Mouse (Mus musculus) CH12.LX (cell line): ENCODE measurements around the gene Nsd2. TPM values are rescaled to one million over a fixed set of nuclear protein-coding genes. Genes with fewer than 3 reads are reported as not detected.

Experiments used
- DNase-seq: peaks from one replicate; pipeline ENCODE4 v3.0.0-alpha.2; 2013; ENCODE audit errors: extremely low read depth
- H3K27ac ChIP-seq: 2 replicates; pipeline ENCODE4 v1.5.1; 2012; ENCODE audit warnings: low read depth, mild to moderate bottlenecking, control low read depth, moderate library complexity; ENCODE audit not compliant: insufficient read depth
- H3K27me3 ChIP-seq: replicated peaks from 2 replicates; pipeline ENCODE3; 2012; ENCODE audit warnings: inconsistent platforms
- H3K36me3 ChIP-seq, 2 experiments: replicated peaks in 1 of 2; 2 replicates each; pipeline versions ENCODE3 to v1.6.1; 2012; ENCODE audit warnings: inconsistent platforms in 1 of 2, low read length in 1 of 2, mild to moderate bottlenecking in 1 of 2, mixed read lengths in 1 of 2, moderate library complexity in 1 of 2; ENCODE audit not compliant: control insufficient read depth in 1 of 2, insufficient read depth in 1 of 2
- H3K4me1 ChIP-seq, 2 experiments: 2 replicates each; pipeline ENCODE4 v1.6.1; 2012; ENCODE audit warnings: inconsistent platforms in 1 of 2, moderate library complexity in 1 of 2; ENCODE audit not compliant: insufficient read depth in 2 of 2, control insufficient read depth in 1 of 2
- H3K4me2 ChIP-seq: 2 replicates; pipeline ENCODE4 v1.6.1; 2012; ENCODE audit warnings: low read depth, mild to moderate bottlenecking, control low read depth; ENCODE audit not compliant: poor library complexity, insufficient read depth, severe bottlenecking
- H3K4me3 ChIP-seq, 3 experiments: fragments of 150-350 bp in 1 of 3; sonication (generic) in 1 of 3; replicated peaks in 1 of 3; 2 replicates each; pipeline versions ENCODE3 to v1.5.1; 2011 to 2012; ENCODE audit warnings: low read depth in 2 of 3, low read length in 2 of 3, mild to moderate bottlenecking in 2 of 3, moderate library complexity in 2 of 3, control low read depth in 1 of 3, improper control_type of control experiment in 1 of 3, inconsistent platforms in 1 of 3, mixed read lengths in 1 of 3; ENCODE audit not compliant: poor library complexity in 1 of 3
- H3K79me2 ChIP-seq: replicated peaks from 2 replicates; pipeline ENCODE4 v1.6.1; 2012; ENCODE audit warnings: mild to moderate bottlenecking, moderate library complexity; ENCODE audit not compliant: control insufficient read depth, poor library complexity, insufficient read depth, severe bottlenecking; ENCODE audit errors: extremely low read depth
- H3K9ac ChIP-seq: 2 replicates; pipeline ENCODE4 v1.6.1; 2012; ENCODE audit warnings: low read depth, mild to moderate bottlenecking, control low read depth, moderate library complexity; ENCODE audit not compliant: insufficient read depth
- H3K9me3 ChIP-seq: replicated peaks from 2 replicates; pipeline ENCODE3; 2012; ENCODE audit warnings: low read length, inconsistent platforms, mixed read lengths
- BHLHE40 ChIP-seq: IDR thresholded peaks from 2 replicates; pipeline ENCODE4 v1.6.1; 2011; ENCODE audit warnings: mild to moderate bottlenecking, low read depth, low read length, improper control_type of control experiment
- CHD1 ChIP-seq: IDR thresholded peaks from 2 replicates; pipeline ENCODE4 v1.6.1; 2012; ENCODE audit warnings: low read depth, low read length, improper control_type of control experiment, inconsistent platforms
- CHD2 ChIP-seq: IDR thresholded peaks from 2 replicates; pipeline ENCODE4 v1.6.1; 2011; ENCODE audit warnings: low read length, improper control_type of control experiment
- CTCF ChIP-seq, 2 experiments: IDR thresholded peaks in 1 of 2; conservative IDR thresholded peaks in 1 of 2; 2 replicates each; pipeline ENCODE4 v1.5.1; 2011 to 2012; ENCODE audit warnings: low read depth in 2 of 2, low read length in 2 of 2, improper control_type of control experiment in 1 of 2, inconsistent platforms in 1 of 2, mild to moderate bottlenecking in 1 of 2, moderate library complexity in 1 of 2
- E2F4 ChIP-seq: IDR thresholded peaks from 2 replicates; pipeline ENCODE4 v1.6.1; 2011; ENCODE audit warnings: low read depth, low read length, improper control_type of control experiment; ENCODE audit not compliant: insufficient replicate concordance
- ELF1 ChIP-seq: IDR thresholded peaks from 2 replicates; pipeline ENCODE4 v1.6.1; 2014; ENCODE audit warnings: low read depth, mild to moderate bottlenecking, inconsistent platforms, low read length, improper control_type of control experiment
- EP300 ChIP-seq: IDR thresholded peaks from 2 replicates; pipeline ENCODE4 v1.6.1; 2011; ENCODE audit warnings: low read length, improper control_type of control experiment
- ETS1 ChIP-seq: conservative IDR thresholded peaks from 2 replicates; pipeline ENCODE4 v1.6.1; 2012; ENCODE audit warnings: low read depth, mild to moderate bottlenecking, inconsistent platforms, low read length, improper control_type of control experiment, moderate library complexity
- GABPA ChIP-seq: IDR thresholded peaks from 2 replicates; pipeline ENCODE4 v1.6.1; 2012; ENCODE audit warnings: low read depth, low read length, improper control_type of control experiment, inconsistent platforms; ENCODE audit not compliant: insufficient replicate concordance
- HCFC1 ChIP-seq: IDR thresholded peaks from 2 replicates; pipeline ENCODE4 v1.6.1; 2012; ENCODE audit warnings: low read depth, mild to moderate bottlenecking, inconsistent platforms, low read length, improper control_type of control experiment
- IRF4 ChIP-seq: IDR thresholded peaks from 2 replicates; pipeline ENCODE4 v1.6.1; 2014; ENCODE audit warnings: low read depth, mild to moderate bottlenecking, inconsistent platforms, low read length, improper control_type of control experiment
- JUN ChIP-seq: IDR thresholded peaks from 2 replicates; pipeline ENCODE4 v1.6.1; 2011; ENCODE audit warnings: low read depth, mild to moderate bottlenecking, low read length, improper control_type of control experiment, moderate library complexity; ENCODE audit not compliant: insufficient read depth
- JUND ChIP-seq: conservative IDR thresholded peaks from 2 replicates; pipeline ENCODE4 v1.6.1; 2011; ENCODE audit warnings: low read depth, low read length, improper control_type of control experiment
- KAT2A ChIP-seq: IDR thresholded peaks from 2 replicates; pipeline ENCODE4 v1.6.1; 2012; ENCODE audit warnings: low read length, improper control_type of control experiment, inconsistent platforms; ENCODE audit not compliant: insufficient replicate concordance
- MAFK ChIP-seq: IDR thresholded peaks from 2 replicates; pipeline ENCODE4 v1.6.1; 2011; ENCODE audit warnings: low read length, improper control_type of control experiment; ENCODE audit not compliant: insufficient replicate concordance
- MAX ChIP-seq: IDR thresholded peaks from 2 replicates; pipeline ENCODE4 v1.6.1; 2011; ENCODE audit warnings: low read length, improper control_type of control experiment
- MAZ ChIP-seq: IDR thresholded peaks from 2 replicates; pipeline ENCODE4 v1.6.1; 2012; ENCODE audit warnings: low read depth, mild to moderate bottlenecking, inconsistent platforms, low read length, improper control_type of control experiment, moderate library complexity
- MEF2A ChIP-seq: IDR thresholded peaks from 2 replicates; pipeline ENCODE4 v1.6.1; 2014; ENCODE audit warnings: low read depth, mild to moderate bottlenecking, inconsistent platforms, low read length, improper control_type of control experiment, borderline replicate concordance
- MXI1 ChIP-seq: IDR thresholded peaks from 2 replicates; pipeline ENCODE4 v1.6.1; 2011; ENCODE audit warnings: mild to moderate bottlenecking, low read depth, low read length, improper control_type of control experiment
- MYC ChIP-seq: IDR thresholded peaks from 2 replicates; pipeline ENCODE4 v1.6.1; 2011; ENCODE audit warnings: low read depth, mild to moderate bottlenecking, improper control_type of control experiment, low read length
- NELFE ChIP-seq: IDR thresholded peaks from 2 replicates; pipeline ENCODE4 v1.6.1; 2011; ENCODE audit warnings: low read depth, low read length, improper control_type of control experiment
- NRF1 ChIP-seq: IDR thresholded peaks from 2 replicates; pipeline ENCODE4 v1.6.1; 2014; ENCODE audit warnings: low read depth, mild to moderate bottlenecking, inconsistent platforms, low read length, improper control_type of control experiment, moderate library complexity
- PAX5 ChIP-seq: IDR thresholded peaks from 2 replicates; pipeline ENCODE4 v1.6.1; 2012; ENCODE audit warnings: low read length, inconsistent platforms, mixed read lengths
- POLR2A ChIP-seq: IDR thresholded peaks from 2 replicates; pipeline ENCODE4 v1.6.1; 2011; ENCODE audit warnings: low read depth, mild to moderate bottlenecking, improper control_type of control experiment, low read length
- POLR2AphosphoS2 ChIP-seq: IDR thresholded peaks from 2 replicates; pipeline ENCODE4 v1.6.1; 2011; ENCODE audit warnings: low read depth, low read length, improper control_type of control experiment
- RAD21 ChIP-seq: IDR thresholded peaks from 2 replicates; pipeline ENCODE4 v1.6.1; 2011; ENCODE audit warnings: low read depth, mild to moderate bottlenecking, low read length, improper control_type of control experiment, moderate library complexity
- RCOR1 ChIP-seq: conservative IDR thresholded peaks from 2 replicates; pipeline ENCODE4 v1.6.1; 2012; ENCODE audit warnings: low read depth, mild to moderate bottlenecking, inconsistent platforms, low read length, improper control_type of control experiment
- SIN3A ChIP-seq: IDR thresholded peaks from 2 replicates; pipeline ENCODE4 v1.6.1; 2012; ENCODE audit warnings: low read length, improper control_type of control experiment, inconsistent platforms
- SMC3 ChIP-seq: IDR thresholded peaks from 2 replicates; pipeline ENCODE4 v1.6.1; 2011; ENCODE audit warnings: low read depth, low read length, improper control_type of control experiment
- TBP ChIP-seq: conservative IDR thresholded peaks from 2 replicates; pipeline ENCODE4 v1.6.1; 2011; ENCODE audit warnings: low read depth, low read length, improper control_type of control experiment
- TCF12 ChIP-seq: IDR thresholded peaks from 2 replicates; pipeline ENCODE4 v1.6.1; 2014; ENCODE audit warnings: low read depth, mild to moderate bottlenecking, inconsistent platforms, low read length, improper control_type of control experiment
- UBTF ChIP-seq: IDR thresholded peaks from 2 replicates; pipeline ENCODE4 v1.6.1; 2012; ENCODE audit warnings: low read depth, mild to moderate bottlenecking, inconsistent platforms, low read length, improper control_type of control experiment, moderate library complexity
- USF1 ChIP-seq: IDR thresholded peaks from 2 replicates; pipeline ENCODE4 v1.6.1; 2014; ENCODE audit warnings: low read depth, mild to moderate bottlenecking, inconsistent platforms, low read length, improper control_type of control experiment
- USF2 ChIP-seq: conservative IDR thresholded peaks from 2 replicates; pipeline ENCODE4 v1.6.1; 2011; ENCODE audit warnings: low read depth, low read length, improper control_type of control experiment
- ZC3H11A ChIP-seq: IDR thresholded peaks from 2 replicates; pipeline ENCODE4 v1.6.1; 2012; ENCODE audit warnings: low read depth, mild to moderate bottlenecking, inconsistent platforms, low read length, improper control_type of control experiment
- ZKSCAN1 ChIP-seq: IDR thresholded peaks from 2 replicates; pipeline ENCODE4 v1.6.1; 2012; ENCODE audit warnings: low read depth, inconsistent platforms, low read length, improper control_type of control experiment, borderline replicate concordance
- ZMIZ1 ChIP-seq: IDR thresholded peaks from 2 replicates; pipeline ENCODE4 v1.6.1; 2012; ENCODE audit warnings: low read depth, mild to moderate bottlenecking, inconsistent platforms, low read length, improper control_type of control experiment
- ZNF384 ChIP-seq: IDR thresholded peaks from 2 replicates; pipeline ENCODE4 v1.6.1; 2012; ENCODE audit warnings: low read depth, low read length, improper control_type of control experiment, inconsistent platforms
- dilution Hi-C: fragments of 300-500 bp; cut with MboI; formaldehyde crosslinking; loops from 2 replicates; pipeline ENCODE4 v1.14.3; 2020; ENCODE audit warnings: low sequenced_read_pairs; ENCODE audit not compliant: extremely low pct_unique_long_range_greater_than_20kb, extremely low pct_ligation_motif_present
- in situ Hi-C: fragments of 300-500 bp; cut with MboI; formaldehyde crosslinking; loops from 3 replicates; pipeline ENCODE4 v1.14.3; 2019; ENCODE audit warnings: low sequenced_read_pairs, low pct_ligation_motif_present, low pct_unique_long_range_greater_than_20kb, mixed read lengths
- polyA plus RNA-seq: library from polyadenylated mRNA; unstranded; fragments of >175 nt; gene quantifications from 2 replicates; pipeline ENCODE4 v1.2.1, GENCODE M21; 2012; ENCODE audit warnings: low read depth; ENCODE audit not compliant: insufficient read length
- total RNA-seq, 2 experiments: library from RNA; depleted of rRNA; stranded (reverse); fragments of 300-350 nt in 1 of 2; fragments of >200 nt in 1 of 2; gene quantifications; 2 replicates each; pipeline ENCODE4 v1.2.3; 2012 to 2014

Nsd2 gene
- total and polyA plus RNA-seq, 3 experiments: 39.8 to 55.0 (median 49.9) TPM

DNA sequence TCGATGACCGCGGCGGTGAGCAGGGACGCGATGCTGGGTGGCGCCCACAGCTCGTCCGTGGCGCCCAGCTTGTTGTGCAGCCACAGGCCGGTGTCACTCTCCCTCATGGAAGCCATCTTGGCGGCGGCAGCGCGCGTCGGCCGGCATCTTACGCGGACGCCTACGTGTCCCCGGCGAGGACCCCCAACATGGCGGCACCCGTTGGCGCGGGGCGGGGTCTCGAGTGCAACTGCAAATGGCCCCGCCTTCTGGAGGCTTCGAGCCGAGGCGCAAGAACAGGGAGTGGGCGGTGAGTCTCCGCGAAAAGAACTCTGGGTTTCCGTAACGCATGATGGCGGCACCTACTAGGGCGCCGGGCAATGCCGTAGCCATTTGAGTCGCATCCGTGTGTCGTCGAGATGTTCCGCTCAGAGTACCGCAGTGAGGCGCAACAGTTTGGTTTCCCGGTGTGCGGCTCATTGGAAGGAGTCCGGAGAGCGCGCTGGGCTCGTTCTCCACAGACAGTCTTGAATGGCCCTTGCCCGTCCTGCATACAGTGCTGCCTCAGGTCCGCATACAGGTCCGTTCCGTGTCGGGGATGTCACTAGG lies 115.7 kb downstream of the Nsd2 start, which contains the start of gene Nelfa:
Gene Nelfa, minus strand, starts transcription at position 294 of the 588 bp plus-strand sequence.
- peaks cover 2 to 42% of the 10 kb centered on the region in 2 experiments; a peak in 3 of 4 replicates for H3K4me1 ChIP-seq
- dilution Hi-C loops (no loop called here), in situ Hi-C loops (no loop called here)
- DNase-seq: peak; percentile 98
- H3K36me3 ChIP-seq: peaks cover 14 to 37% of the 10 kb centered on the region in 2 experiments
- peak within 1 kb of the TSS; percentile 82 to 97 (median 84) for H3K4me3 ChIP-seq
- H3K4me2 ChIP-seq: peak within 1 kb of the TSS; percentile 93
- peak within 1 kb of the TSS; percentile 80 for H3K27ac ChIP-seq
- H3K79me2 ChIP-seq: peaks cover 37% of the 10 kb centered on the region
- peak within 1 kb of the TSS; percentile 59 for H3K9ac ChIP-seq
- TF ChIP-seq USF2: no peak
- TF ChIP-seq HCFC1: peak; percentile 95
- peak; percentile 77 for TF ChIP-seq NRF1
- no peak for TF ChIP-seq ZNF384
- TF ChIP-seq NELFE: peak; percentile 70
- no peak for TF ChIP-seq EP300
- 0 out of 2 replicates have a peak, but pooled peaks have one; percentile 59 for TF ChIP-seq RCOR1
- TF ChIP-seq ZMIZ1: peak; percentile 73
- peak; percentile 87 for TF ChIP-seq MAX
- TF ChIP-seq JUN: no peak
- TF ChIP-seq IRF4: peak; percentile 40; the same call in 1 of the 2 replicates
- TF ChIP-seq KAT2A: peak; percentile 77; the same call in 1 of the 2 replicates
- TF ChIP-seq SMC3: no peak
- TF ChIP-seq SIN3A: peak; percentile 56
- TF ChIP-seq USF1: no peak
- no peak for TF ChIP-seq ZKSCAN1
- no peak for TF ChIP-seq MYC
- TF ChIP-seq JUND: no peak
- TF ChIP-seq PAX5: no peak
- 0 out of 2 replicates have a peak, but pooled peaks have one; percentile 25 for TF ChIP-seq ETS1
- peak; percentile 43; the same call in 1 of the 2 replicates for TF ChIP-seq UBTF
- no peak for TF ChIP-seq E2F4
- no peak for TF ChIP-seq CHD1
- TF ChIP-seq POLR2A: peak; percentile 82
- peak; percentile 75; the same call in 1 of the 2 replicates for TF ChIP-seq MAZ
- peak; percentile 56; the same call in 1 of the 2 replicates for TF ChIP-seq MXI1
- no peak for TF ChIP-seq MAFK
- TF ChIP-seq MEF2A: no peak; the same call in 1 of the 2 replicates
- TF ChIP-seq ZC3H11A: peak; percentile 51; the same call in 1 of the 2 replicates
- no peak for TF ChIP-seq CTCF (conservative IDR thresholded peaks at IDR 0.05 in 1 of 2, IDR thresholded peaks at IDR 0.05 in 1 of 2; ENCODE audit: low read depth in 2 of 2, low read length in 2 of 2)
- TF ChIP-seq TBP: peak; percentile 80; the same call in 1 of the 2 replicates
- peak; percentile 1; the same call in 1 of the 2 replicates for TF ChIP-seq CHD2
- no peak for TF ChIP-seq RAD21
- TF ChIP-seq POLR2AphosphoS2: peak; percentile 70; the same call in 1 of the 2 replicates
- peak; percentile 82 for TF ChIP-seq ELF1
- TF ChIP-seq GABPA: no peak; the same call in 1 of the 2 replicates
- peak; percentile 84; the same call in 1 of the 2 replicates for TF ChIP-seq TCF12
- no peak for TF ChIP-seq BHLHE40
- H3K27me3 ChIP-seq: no peaks in the 10 kb centered on the region
- H3K9me3 ChIP-seq: peaks cover 18% of the 10 kb centered on the region
